ENCODE assay signal across 8 mouse cellular contexts in genomic region chr11:37236601-37237083, GRCm38 (mm10). TPM values are rescaled to one million over a fixed set of nuclear protein-coding genes. Genes with fewer than 3 reads are reported as not detected.
DNase-seq lines count a peak whose midpoint lies in the region; ATAC-seq and TF ChIP-seq lines count a peak whose summit lies in the region.

No protein-coding gene starts in this region.

- no peak for TF ChIP-seq CTCF in cerebellum, adult 2 months (IDR thresholded peaks at IDR 0.05; ENCODE audit: borderline replicate concordance, insufficient read depth, low read depth, low read length)

- intact Hi-C loops in heart, postnatal 25 days (cut with DNase I) = no loop called here

- peak; percentile 68 for ATAC-seq in heart, embryonic 12.5 days (ENCODE audit: insufficient number of reproducible peaks, low FRiP score)
- ATAC-seq in liver, embryonic 16.5 days (ENCODE audit: low read depth) = no peak; the same call in 1 of the 2 replicates

- peak overlapping the region; percentile 84 for H3K4me3 ChIP-seq in heart, embryonic 12.5 days
- peak overlapping the region; percentile 84 for H3K4me3 ChIP-seq in cerebellum, adult 2 months (replicated peaks; ENCODE audit: insufficient read depth, low read depth, low read length)
- H3K4me3 ChIP-seq in liver, embryonic 16.5 days (ENCODE audit: low read depth, low read length) = peak overlapping the region; percentile 48

- DNase-seq in heart, postnatal 25 days (ENCODE audit: low spot score) = no peak
- peak; percentile 76 to 83 for DNase-seq in cerebellum, adult 2 months
- DNase-seq in forelimb bud, embryonic 11.5 days (ENCODE audit: low read depth, low spot score) = peak; percentile 62
- DNase-seq in kidney, postnatal 14 days = peak; percentile 21
- peak; percentile 67 to 75 for DNase-seq in right cerebral cortex, adult 2 months (ENCODE audit: low spot score in 2 of 2)
- DNase-seq in spleen, adult 12 weeks (ENCODE audit: low spot score) = no peak

- H3K4me2 ChIP-seq in heart, embryonic 12.5 days = peak overlapping the region; percentile 94
- peak overlapping the region; percentile 63 for H3K4me2 ChIP-seq in liver, embryonic 16.5 days (ENCODE audit: low read depth, low read length)

- peaks cover 33% of the 10 kb centered on the region for H3K27me3 ChIP-seq in heart, embryonic 12.5 days (replicated peaks)
- no peaks in the 10 kb centered on the region for H3K27me3 ChIP-seq in cerebellum, adult 2 months (ENCODE audit: control insufficient read depth, insufficient read depth, low read length)
- H3K27me3 ChIP-seq in liver, embryonic 16.5 days (ENCODE audit: control insufficient read depth, insufficient read depth, low read depth, low read length) = peaks cover 22% of the 10 kb centered on the region

- H3K9ac ChIP-seq in heart, embryonic 12.5 days = peak overlapping the region; percentile 71
- no peak overlapping the region for H3K9ac ChIP-seq in liver, embryonic 16.5 days (ENCODE audit: low read depth, low read length)

- H3K27ac ChIP-seq in heart, embryonic 12.5 days (ENCODE audit: poor library complexity, severe bottlenecking) = no peak overlapping the region
- H3K27ac ChIP-seq in cerebellum, adult 2 months (ENCODE audit: insufficient read depth, low read length) = peak overlapping the region; percentile 30
- no peak overlapping the region for H3K27ac ChIP-seq in liver, embryonic 16.5 days (ENCODE audit: low read length)

- H3K36me3 ChIP-seq in heart, embryonic 12.5 days = no peaks in the 10 kb centered on the region
- H3K36me3 ChIP-seq in liver, embryonic 16.5 days (ENCODE audit: control insufficient read depth, insufficient read depth) = no peaks in the 10 kb centered on the region

- TF ChIP-seq POLR2A in cerebellum, adult 2 months (IDR thresholded peaks at IDR 0.05; ENCODE audit: borderline replicate concordance, insufficient read depth, low read length) = no peak

- H3K4me1 ChIP-seq in heart, embryonic 12.5 days (replicated peaks) = no peaks in the 10 kb centered on the region
- H3K4me1 ChIP-seq in cerebellum, adult 2 months (ENCODE audit: control insufficient read depth, insufficient read depth, low read length) = peaks cover 3% of the 10 kb centered on the region; the same call in 1 of the 2 replicates
- no peaks in the 10 kb centered on the region for H3K4me1 ChIP-seq in liver, embryonic 16.5 days (ENCODE audit: control insufficient read depth, low read depth, low read length)

- no peaks in the 10 kb centered on the region for H3K9me3 ChIP-seq in heart, embryonic 12.5 days (replicated peaks)
- no peaks in the 10 kb centered on the region for H3K9me3 ChIP-seq in liver, embryonic 16.5 days (replicated peaks; ENCODE audit: control insufficient read depth, low read length)

- 1% methylated on average over 31 of the region's 31 CpGs for WGBS in heart, embryonic 12.5 days
- WGBS in cerebellum, adult 2 months = under 1% methylated on average over 31 of the region's 31 CpGs
- WGBS in liver, embryonic 16.5 days (ENCODE audit: insufficient replicate concordance) = 2% methylated on average over 31 of the region's 31 CpGs

RNA-seq across cellular contexts. Expression of gene Tenm2, which starts 0.9 kb away (rescaled TPM):
- polyA plus RNA-seq in heart, embryonic 12.5 days (2016; fragmentation: Nextera tagmentation; extraction: Ambion mirVana) = 1.1 and 1.4 TPM in 2 replicates
- total RNA-seq in heart, postnatal 25 days (2021) = under 1 TPM; 0.08 TPM
- 8.4 and 9.1 TPM in 2 replicates for polyA plus RNA-seq in cerebellum, adult 2 months (2012; rRNA removed)
- 0.01 TPM in 2 replicates for polyA plus RNA-seq in liver, embryonic 16.5 days (2015; fragmentation: Nextera tagmentation; extraction: Ambion mirVana)

Comparison
In these comparisons a context has a peak if more than half of its experiments do, and no peak if none do; other contexts are left out.
1. DNase-seq: peak in cerebellum, adult 2 months (2 of 2), forelimb bud, embryonic 11.5 days (single experiment), kidney, postnatal 14 days (single experiment) and right cerebral cortex, adult 2 months (2 of 2); none in heart, postnatal 25 days (single experiment) and spleen, adult 12 weeks (single experiment).
2. Peak in every context shown above with its lines, with median percentiles within 50 percentile points of each other: H3K4me3 ChIP-seq.